Mouse (Mus musculus) intestine, postnatal 0 days (tissue): ENCODE results near the gene Mgat5b. TPM values are rescaled to one million over a fixed set of nuclear protein-coding genes. Genes with fewer than 3 reads are reported as not detected.

ENCODE experiments used
- ATAC-seq: fragments of 200-750 bp; cut with Nextera tagmentation; 2 replicates; pipeline ENCODE4 v1.8.0; 2017; ENCODE audit warnings: mild to moderate bottlenecking, moderate TSS enrichment, moderate library complexity
- H3K27ac ChIP-seq: fragments of 300-500 bp; sonication (generic); 2 replicates; pipeline ENCODE4 v1.5.1; 2014; ENCODE audit warnings: mild to moderate bottlenecking, low read depth, low read length, moderate library complexity
- H3K27me3 ChIP-seq: fragments of 300-500 bp; sonication (generic); replicated peaks from 2 replicates; pipeline ENCODE4 v1.6.1; 2014; ENCODE audit warnings: low read length, mixed read lengths; ENCODE audit not compliant: control insufficient read depth, insufficient read depth
- H3K36me3 ChIP-seq: fragments of 300-500 bp; sonication (generic); 2 replicates; pipeline ENCODE4 v1.6.1; 2014; ENCODE audit warnings: mild to moderate bottlenecking, moderate library complexity; ENCODE audit not compliant: control insufficient read depth, insufficient read depth
- H3K4me1 ChIP-seq: fragments of 300-500 bp; sonication (generic); replicated peaks from 2 replicates; pipeline ENCODE4 v1.6.1; 2014; ENCODE audit warnings: antibody characterized with exemption, low read length, mixed read lengths; ENCODE audit not compliant: control insufficient read depth, insufficient read depth
- H3K4me2 ChIP-seq: fragments of 300-500 bp; sonication (generic); replicated peaks from 2 replicates; pipeline ENCODE4 v1.6.1; 2014; ENCODE audit warnings: low read depth, mild to moderate bottlenecking, moderate library complexity
- H3K4me3 ChIP-seq: fragments of 300-500 bp; sonication (generic); 2 replicates; pipeline ENCODE4 v1.5.1; 2014; ENCODE audit warnings: low read depth, low read length
- H3K9ac ChIP-seq: fragments of 300-500 bp; sonication (generic); 2 replicates; pipeline ENCODE4 v1.6.1; 2014; ENCODE audit warnings: mild to moderate bottlenecking, low read depth, low read length
- H3K9me3 ChIP-seq: fragments of 300-500 bp; sonication (generic); 2 replicates; pipeline ENCODE4 v1.6.1; 2016; ENCODE audit warnings: mixed run types; ENCODE audit not compliant: control insufficient read depth
- CTCF ChIP-seq: sonication (generic); IDR thresholded peaks from 2 replicates; pipeline ENCODE4 v1.5.1; 2016; ENCODE audit warnings: low read depth, mild to moderate bottlenecking, control low read depth, antibody characterized with exemption, moderate library complexity
- WGBS: fragments of 180-500 bp; shearing (Covaris S2); extraction: QIAGEN DNeasy Blood & Tissue Kit; methylation state at CpG from one replicate; pipeline ENCODE4 v1.1.7; 2014; 5-methylcytosine and 5-hydroxymethylcytosine counted together
- polyA plus RNA-seq: library from polyadenylated mRNA; unstranded; fragments of >200 nt; fragmentation: Nextera tagmentation; extraction: Ambion mirVana; gene quantifications from 2 replicates; pipeline ENCODE4 v1.2.1, GENCODE M21; 2015

The Mgat5b gene
- 0.25 and 0.48 TPM in 2 replicates for polyA plus RNA-seq

DNA sequence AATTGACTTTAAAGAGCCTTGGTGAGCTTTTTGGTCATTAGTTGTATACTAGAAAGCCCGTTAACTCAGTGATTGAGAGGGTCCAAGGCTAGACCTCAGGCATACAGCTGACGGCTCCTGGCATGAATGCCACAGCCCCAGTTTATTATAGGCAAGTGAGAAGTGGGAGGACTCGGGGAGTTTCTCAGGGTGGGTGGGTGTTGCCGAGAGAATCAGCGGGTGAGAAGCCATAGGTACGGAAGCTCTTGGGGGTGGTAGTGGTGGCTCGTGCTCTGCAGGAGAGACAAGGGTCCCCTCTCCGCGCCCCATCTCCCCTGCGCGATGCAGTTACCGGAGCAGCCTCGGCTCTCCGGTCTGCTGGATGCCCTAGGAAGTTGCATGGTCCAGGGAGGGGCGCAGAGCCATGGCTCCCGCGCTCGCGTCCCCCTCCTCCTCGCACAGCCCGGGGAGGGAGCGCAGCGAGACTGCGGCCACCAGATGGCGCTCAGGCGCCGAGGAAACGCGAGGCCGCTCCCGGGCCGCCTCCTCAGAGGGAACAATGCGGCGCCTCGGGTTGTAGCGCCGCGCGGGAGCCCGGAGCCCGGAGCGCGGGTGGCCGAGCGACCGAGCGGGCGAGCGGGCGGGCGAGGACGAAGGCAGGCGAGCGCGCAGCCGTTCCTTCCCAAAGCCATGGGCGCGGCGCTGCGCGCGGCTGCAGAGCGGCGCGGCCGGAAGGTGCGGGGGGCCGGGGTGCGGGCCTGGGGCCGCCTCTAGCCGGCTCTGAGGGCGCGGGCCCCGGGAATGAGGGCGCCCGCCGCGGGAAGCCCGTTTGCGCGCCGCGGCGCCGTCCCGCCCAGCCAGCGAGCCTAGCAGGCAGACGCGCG lies at the start of gene Mgat5b:
TSS of gene Mgat5b (plus strand) at position 541 of the 863 bp plus-strand sequence.
- Histone ChIP-seq H3K36me3 (no peaks in the 10 kb centered on the region), H3K4me2 (peak within 1 kb of the TSS; percentile 94), H3K4me1 (no peaks in the 10 kb centered on the region), H3K9ac (0 out of 2 replicates have a peak within 1 kb of the TSS, but pooled peaks have one; percentile 37), H3K27ac (no peak within 1 kb of the TSS), H3K9me3 (no peaks in the 10 kb centered on the region), H3K27me3 (peaks cover 60% of the 10 kb centered on the region), H3K4me3 (peak within 1 kb of the TSS; percentile 51)
- WGBS = 2% methylated on average over 35 of the region's 90 CpGs
- TF ChIP-seq CTCF = peak; percentile 94
- peak; percentile 62 for ATAC-seq

DNA sequence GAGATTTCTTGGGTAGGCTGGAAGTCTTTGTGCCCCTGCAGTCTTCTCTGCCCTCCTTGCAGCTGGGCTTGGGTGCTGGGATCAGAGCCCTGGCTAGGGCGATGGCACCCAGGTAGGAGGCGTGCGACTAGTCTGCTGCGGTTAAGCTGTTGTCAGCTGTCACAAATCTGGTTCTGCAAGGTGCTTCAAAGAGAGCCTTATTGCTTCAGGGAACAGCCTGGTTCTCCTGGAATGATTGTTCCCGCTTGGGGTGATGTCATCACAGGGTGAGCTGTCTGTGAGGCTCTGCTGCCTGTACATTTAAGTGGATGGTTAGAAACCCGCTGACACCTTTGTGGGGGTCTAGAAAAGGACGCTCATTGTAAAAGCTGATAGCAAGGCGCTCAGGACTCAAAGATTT lies 49.4 kb upstream of the Mgat5b start:
- no peak for ATAC-seq
- 76% methylated on average over 8 of the region's 8 CpGs for WGBS
- H3K36me3 ChIP-seq = peaks cover 61% of the 10 kb centered on the region

DNA sequence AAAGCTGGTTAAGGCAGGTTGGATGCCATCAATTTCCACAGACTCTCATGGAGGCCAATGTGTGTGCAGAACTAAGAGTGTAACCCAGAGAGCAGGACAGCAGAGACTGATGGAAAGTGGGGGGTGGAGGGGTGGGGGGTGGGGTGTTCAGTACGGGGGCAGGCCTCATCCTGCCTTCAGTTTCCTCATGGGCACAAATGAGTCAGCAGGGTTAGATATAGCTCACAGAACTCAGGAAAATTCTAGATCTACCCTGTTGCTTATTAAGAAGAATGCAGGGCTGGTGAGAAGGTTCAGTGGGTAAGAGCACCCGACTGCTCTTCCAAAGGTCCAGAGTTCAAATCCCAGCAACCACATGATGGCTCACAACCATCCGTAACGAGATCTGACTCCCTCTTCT lies 49.0 kb upstream of the Mgat5b start:
- Histone ChIP-seq H3K4me3 (no peak overlapping the region), H3K9ac (no peak overlapping the region), H3K27me3 (no peaks in the 10 kb centered on the region), H3K4me2 (no peak overlapping the region), H3K27ac (no peak overlapping the region; the same call in 1 of the 2 replicates), H3K4me1 (no peaks in the 10 kb centered on the region), H3K36me3 (peaks cover 61% of the 10 kb centered on the region), H3K9me3 (no peaks in the 10 kb centered on the region)
- no peak for ATAC-seq
- 71% methylated on average over 4 of the region's 4 CpGs for WGBS
- no peak for TF ChIP-seq CTCF

More for the DNA sequence above, 49.4 kb upstream of the Mgat5b start:
- no peak for TF ChIP-seq CTCF
- Histone ChIP-seq H3K9me3 (no peaks in the 10 kb centered on the region), H3K9ac (no peak overlapping the region), H3K27ac (no peak overlapping the region; the same call in 1 of the 2 replicates), H3K4me3 (no peak overlapping the region), H3K27me3 (no peaks in the 10 kb centered on the region), H3K4me1 (no peaks in the 10 kb centered on the region), H3K4me2 (no peak overlapping the region)

DNA sequence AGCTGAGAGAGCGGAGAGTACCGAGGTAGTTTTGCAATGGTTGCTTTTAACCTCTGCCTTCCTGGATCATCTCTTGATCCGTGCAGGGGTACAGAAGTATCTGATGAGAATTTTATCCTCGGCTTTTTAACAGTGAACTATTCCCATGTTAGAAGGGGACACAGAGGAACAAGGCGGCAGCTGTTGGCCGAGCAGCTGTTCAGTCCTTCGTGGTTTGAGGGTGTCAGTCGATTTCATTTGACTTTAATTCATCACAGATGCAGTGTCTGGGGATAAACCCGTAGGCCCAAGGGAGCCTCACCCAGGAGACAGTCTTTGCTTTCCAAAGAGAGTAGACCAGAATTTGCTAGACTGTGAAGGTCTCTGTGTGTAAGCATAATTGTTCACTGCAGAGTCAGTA lies 47.1 kb upstream of the Mgat5b start:
- WGBS = 91% methylated on average over 9 of the region's 9 CpGs
- Histone ChIP-seq H3K4me1 (no peaks in the 10 kb centered on the region), H3K27ac (no peak overlapping the region), H3K9me3 (no peaks in the 10 kb centered on the region), H3K36me3 (peaks cover 54% of the 10 kb centered on the region), H3K9ac (no peak overlapping the region), H3K4me3 (no peak overlapping the region), H3K4me2 (no peak overlapping the region), H3K27me3 (no peaks in the 10 kb centered on the region)
- no peak for ATAC-seq
- no peak for TF ChIP-seq CTCF

DNA sequence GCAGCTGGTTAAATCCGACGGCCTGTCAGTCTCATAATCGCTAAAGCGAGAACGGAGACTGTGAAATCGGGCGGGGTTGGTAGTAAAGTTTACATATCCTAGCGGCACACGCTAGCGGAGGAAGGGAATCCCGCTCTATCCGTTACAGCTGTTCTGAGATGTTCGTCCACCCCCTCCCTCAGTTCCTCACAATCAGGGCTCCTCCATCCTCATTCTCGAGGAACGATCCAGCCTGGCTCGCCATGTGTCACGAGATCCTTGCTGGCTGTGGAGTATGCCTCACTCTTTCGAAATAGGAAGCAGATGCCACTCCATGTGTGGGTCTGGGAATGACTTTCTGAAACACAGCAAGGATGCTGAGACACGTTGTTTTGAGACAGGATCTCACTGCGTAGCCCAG lies 44.7 kb upstream of the Mgat5b start:
- 90% methylated on average over 20 of the region's 20 CpGs for WGBS
- H3K36me3 ChIP-seq = peaks cover 49% of the 10 kb centered on the region
- no peak overlapping the region for H3K27ac ChIP-seq
- ATAC-seq = no peak
- H3K4me2 ChIP-seq = no peak overlapping the region
- TF ChIP-seq CTCF = no peak
- H3K9me3 ChIP-seq = no peaks in the 10 kb centered on the region
- no peak overlapping the region for H3K4me3 ChIP-seq
- no peaks in the 10 kb centered on the region for H3K4me1 ChIP-seq
- H3K9ac ChIP-seq = no peak overlapping the region
- no peaks in the 10 kb centered on the region for H3K27me3 ChIP-seq

DNA sequence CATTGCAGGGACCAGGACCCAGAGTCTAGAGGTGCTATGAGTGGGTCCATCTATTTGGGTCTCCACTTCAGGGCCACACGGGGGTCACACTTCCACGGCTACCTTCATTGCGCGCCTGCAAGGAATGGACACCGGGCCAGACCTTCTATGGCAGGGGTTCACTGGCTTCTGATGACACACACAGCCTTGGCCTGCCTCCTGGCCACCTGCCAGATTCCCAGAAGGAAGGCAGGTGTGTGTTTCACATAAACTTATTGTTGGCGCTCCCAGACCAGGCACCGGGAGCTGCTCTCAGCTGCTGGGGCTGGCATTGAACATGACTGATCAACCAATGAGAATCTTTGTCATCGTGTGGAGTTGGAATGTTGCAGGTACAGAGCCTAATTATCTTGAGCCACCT lies 40.2 kb upstream of the Mgat5b start:
- Histone ChIP-seq H3K9me3 (no peaks in the 10 kb centered on the region), H3K9ac (no peak overlapping the region), H3K4me1 (no peaks in the 10 kb centered on the region), H3K36me3 (peaks cover 17% of the 10 kb centered on the region), H3K27ac (no peak overlapping the region), H3K4me2 (no peak overlapping the region), H3K4me3 (no peak overlapping the region), H3K27me3 (no peaks in the 10 kb centered on the region)
- no peak for ATAC-seq
- WGBS = 72% methylated on average over 8 of the region's 8 CpGs
- no peak for TF ChIP-seq CTCF
